Mouse (Mus musculus): Measurements from ENCODE around the gene Bfar.

DNA sequence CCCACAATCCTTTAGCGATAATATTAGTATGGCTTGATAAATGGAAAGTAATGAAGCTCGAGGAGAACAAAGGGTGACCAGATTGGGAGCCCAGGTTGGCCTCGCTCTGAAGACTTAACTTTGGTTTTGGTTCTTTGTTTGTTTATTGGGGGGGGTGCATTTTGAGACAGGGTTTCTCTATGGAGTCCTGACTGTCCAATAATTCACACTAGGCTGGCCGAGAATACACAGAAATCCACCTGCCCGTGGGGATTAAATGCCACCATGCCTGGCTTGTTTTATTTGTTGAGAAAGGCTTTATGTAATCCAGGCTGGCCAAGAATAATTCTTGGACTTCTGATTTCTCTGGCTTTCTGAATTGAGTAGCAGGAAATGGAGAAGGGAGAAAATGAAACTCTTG is 1.5 kb downstream of the Bfar start:
- TF ChIP-seq EP300 (optimal IDR thresholded peaks at IDR 0.05) (no peak), CTCF (IDR thresholded peaks at IDR 0.05; ENCODE audit: low read depth) (no peak)

Data from stomach, postnatal 0 days (tissue).